Mouse (Mus musculus) spleen, adult 2 months (tissue): ENCODE results near the gene Cdh18.

ENCODE experiments used
- CTCF ChIP-seq: fragments of 200-500 bp; IDR thresholded peaks from 2 replicates; pipeline ENCODE4 v1.5.1; 2011; ENCODE audit warnings: mild to moderate bottlenecking, inconsistent platforms; ENCODE audit not compliant: insufficient read depth, insufficient read length, insufficient replicate concordance; ENCODE audit errors: extremely low read depth
- POLR2A ChIP-seq: fragments of 200-500 bp; IDR thresholded peaks from 2 replicates; pipeline ENCODE4 v1.6.1; 2011; ENCODE audit warnings: low read depth, low read length, inconsistent platforms

GRCm38 (mm10) chr15:22584667-22585066, 35.8 kb downstream of the Cdh18 start:
- TF ChIP-seq POLR2A = no peak
- TF ChIP-seq CTCF = no peak
